Mouse (Mus musculus) CH12.LX (cell line): ENCODE measurements around the gene Vwc2l. TPM values are rescaled to one million over a fixed set of nuclear protein-coding genes. Genes with fewer than 3 reads are reported as not detected.

Source experiments
- DNase-seq: peaks from one replicate; pipeline ENCODE4 v3.0.0-alpha.2; 2013; ENCODE audit errors: extremely low read depth
- H3K27ac ChIP-seq: 2 replicates; pipeline ENCODE4 v1.5.1; 2012; ENCODE audit warnings: low read depth, mild to moderate bottlenecking, control low read depth, moderate library complexity; ENCODE audit not compliant: insufficient read depth
- H3K27me3 ChIP-seq: replicated peaks from 2 replicates; pipeline ENCODE3; 2012; ENCODE audit warnings: inconsistent platforms
- H3K36me3 ChIP-seq, 2 experiments: replicated peaks in 1 of 2; 2 replicates each; pipeline versions ENCODE3 to v1.6.1; 2012; ENCODE audit warnings: inconsistent platforms in 1 of 2, low read length in 1 of 2, mild to moderate bottlenecking in 1 of 2, mixed read lengths in 1 of 2, moderate library complexity in 1 of 2; ENCODE audit not compliant: control insufficient read depth in 1 of 2, insufficient read depth in 1 of 2
- H3K4me1 ChIP-seq, 2 experiments: 2 replicates each; pipeline ENCODE4 v1.6.1; 2012; ENCODE audit warnings: inconsistent platforms in 1 of 2, moderate library complexity in 1 of 2; ENCODE audit not compliant: insufficient read depth in 2 of 2, control insufficient read depth in 1 of 2
- H3K4me2 ChIP-seq: 2 replicates; pipeline ENCODE4 v1.6.1; 2012; ENCODE audit warnings: low read depth, mild to moderate bottlenecking, control low read depth; ENCODE audit not compliant: poor library complexity, insufficient read depth, severe bottlenecking
- H3K4me3 ChIP-seq, 3 experiments: fragments of 150-350 bp in 1 of 3; sonication (generic) in 1 of 3; replicated peaks in 1 of 3; 2 replicates each; pipeline versions ENCODE3 to v1.5.1; 2011 to 2012; ENCODE audit warnings: low read depth in 2 of 3, low read length in 2 of 3, mild to moderate bottlenecking in 2 of 3, moderate library complexity in 2 of 3, control low read depth in 1 of 3, improper control_type of control experiment in 1 of 3, inconsistent platforms in 1 of 3, mixed read lengths in 1 of 3; ENCODE audit not compliant: poor library complexity in 1 of 3
- H3K79me2 ChIP-seq: replicated peaks from 2 replicates; pipeline ENCODE4 v1.6.1; 2012; ENCODE audit warnings: mild to moderate bottlenecking, moderate library complexity; ENCODE audit not compliant: control insufficient read depth, poor library complexity, insufficient read depth, severe bottlenecking; ENCODE audit errors: extremely low read depth
- H3K9ac ChIP-seq: 2 replicates; pipeline ENCODE4 v1.6.1; 2012; ENCODE audit warnings: low read depth, mild to moderate bottlenecking, control low read depth, moderate library complexity; ENCODE audit not compliant: insufficient read depth
- H3K9me3 ChIP-seq: replicated peaks from 2 replicates; pipeline ENCODE3; 2012; ENCODE audit warnings: low read length, inconsistent platforms, mixed read lengths
- CHD1 ChIP-seq: IDR thresholded peaks from 2 replicates; pipeline ENCODE4 v1.6.1; 2012; ENCODE audit warnings: low read depth, low read length, improper control_type of control experiment, inconsistent platforms
- ELF1 ChIP-seq: IDR thresholded peaks from 2 replicates; pipeline ENCODE4 v1.6.1; 2014; ENCODE audit warnings: low read depth, mild to moderate bottlenecking, inconsistent platforms, low read length, improper control_type of control experiment
- ETS1 ChIP-seq: conservative IDR thresholded peaks from 2 replicates; pipeline ENCODE4 v1.6.1; 2012; ENCODE audit warnings: low read depth, mild to moderate bottlenecking, inconsistent platforms, low read length, improper control_type of control experiment, moderate library complexity
- KAT2A ChIP-seq: IDR thresholded peaks from 2 replicates; pipeline ENCODE4 v1.6.1; 2012; ENCODE audit warnings: low read length, improper control_type of control experiment, inconsistent platforms; ENCODE audit not compliant: insufficient replicate concordance
- MYC ChIP-seq: IDR thresholded peaks from 2 replicates; pipeline ENCODE4 v1.6.1; 2011; ENCODE audit warnings: low read depth, mild to moderate bottlenecking, improper control_type of control experiment, low read length
- NELFE ChIP-seq: IDR thresholded peaks from 2 replicates; pipeline ENCODE4 v1.6.1; 2011; ENCODE audit warnings: low read depth, low read length, improper control_type of control experiment
- NRF1 ChIP-seq: IDR thresholded peaks from 2 replicates; pipeline ENCODE4 v1.6.1; 2014; ENCODE audit warnings: low read depth, mild to moderate bottlenecking, inconsistent platforms, low read length, improper control_type of control experiment, moderate library complexity
- RCOR1 ChIP-seq: conservative IDR thresholded peaks from 2 replicates; pipeline ENCODE4 v1.6.1; 2012; ENCODE audit warnings: low read depth, mild to moderate bottlenecking, inconsistent platforms, low read length, improper control_type of control experiment
- UBTF ChIP-seq: IDR thresholded peaks from 2 replicates; pipeline ENCODE4 v1.6.1; 2012; ENCODE audit warnings: low read depth, mild to moderate bottlenecking, inconsistent platforms, low read length, improper control_type of control experiment, moderate library complexity
- ZC3H11A ChIP-seq: IDR thresholded peaks from 2 replicates; pipeline ENCODE4 v1.6.1; 2012; ENCODE audit warnings: low read depth, mild to moderate bottlenecking, inconsistent platforms, low read length, improper control_type of control experiment
- ZMIZ1 ChIP-seq: IDR thresholded peaks from 2 replicates; pipeline ENCODE4 v1.6.1; 2012; ENCODE audit warnings: low read depth, mild to moderate bottlenecking, inconsistent platforms, low read length, improper control_type of control experiment
- dilution Hi-C: fragments of 300-500 bp; cut with MboI; formaldehyde crosslinking; loops from 2 replicates; pipeline ENCODE4 v1.14.3; 2020; ENCODE audit warnings: low sequenced_read_pairs; ENCODE audit not compliant: extremely low pct_unique_long_range_greater_than_20kb, extremely low pct_ligation_motif_present
- in situ Hi-C: fragments of 300-500 bp; cut with MboI; formaldehyde crosslinking; loops from 3 replicates; pipeline ENCODE4 v1.14.3; 2019; ENCODE audit warnings: low sequenced_read_pairs, low pct_ligation_motif_present, low pct_unique_long_range_greater_than_20kb, mixed read lengths
- polyA plus RNA-seq: library from polyadenylated mRNA; unstranded; fragments of >175 nt; gene quantifications from 2 replicates; pipeline ENCODE4 v1.2.1, GENCODE M21; 2012; ENCODE audit warnings: low read depth; ENCODE audit not compliant: insufficient read length
- total RNA-seq, 2 experiments: library from RNA; depleted of rRNA; stranded (reverse); fragments of 300-350 nt in 1 of 2; fragments of >200 nt in 1 of 2; gene quantifications; 2 replicates each; pipeline ENCODE4 v1.2.3; 2012 to 2014

Vwc2l gene
- total and polyA plus RNA-seq, 3 experiments: not detected

GRCm38 (mm10) chr1:70866137-70866536, 140.6 kb downstream of the Vwc2l start:
- dilution Hi-C loops (no loop called here), in situ Hi-C loops (no loop called here)
- H3K4me1 ChIP-seq: no peaks in the 10 kb centered on the region; a peak in 1 of 4 replicates
- H3K9ac ChIP-seq: no peak overlapping the region
- no peak overlapping the region for H3K27ac ChIP-seq
- H3K36me3 ChIP-seq: no peaks in the 10 kb centered on the region
- no peaks in the 10 kb centered on the region for H3K9me3 ChIP-seq
- TF ChIP-seq MYC (no peak), KAT2A (no peak), NELFE (no peak), ZC3H11A (no peak), ELF1 (no peak), NRF1 (no peak), ZMIZ1 (no peak)
- no peaks in the 10 kb centered on the region for H3K79me2 ChIP-seq
- H3K4me3 ChIP-seq: no peak overlapping the region
- H3K27me3 ChIP-seq: no peaks in the 10 kb centered on the region
- DNase-seq: no peak
- H3K4me2 ChIP-seq: no peak overlapping the region

- Histone ChIP-seq H3K4me3 (no peak overlapping the region), H3K27me3 (no peaks in the 10 kb centered on the region), H3K4me2 (no peak overlapping the region; the same call in 1 of the 2 replicates), H3K79me2 (no peaks in the 10 kb centered on the region), H3K9me3 (no peaks in the 10 kb centered on the region), H3K9ac (no peak overlapping the region), H3K36me3 (no peaks in the 10 kb centered on the region), H3K27ac (no peak overlapping the region), H3K4me1 (no peaks in the 10 kb centered on the region)
- TF ChIP-seq MYC: no peak
- no peak for TF ChIP-seq CHD1
- no peak for TF ChIP-seq ETS1
- no peak for DNase-seq
- dilution Hi-C loops (no loop called here), in situ Hi-C loops (no loop called here)
Observed at GRCm38 (mm10) chr1:70880496-70880895, 155.0 kb downstream of the Vwc2l start.

GRCm38 (mm10) chr1:70881269-70881668, 155.8 kb downstream of the Vwc2l start:
- no peaks in the 10 kb centered on the region for H3K27me3 ChIP-seq
- no peak overlapping the region for H3K27ac ChIP-seq
- no peaks in the 10 kb centered on the region for H3K36me3 ChIP-seq
- no peak overlapping the region for H3K9ac ChIP-seq
- no peak for DNase-seq
- H3K4me3 ChIP-seq: no peak overlapping the region
- no peaks in the 10 kb centered on the region for H3K4me1 ChIP-seq
- H3K4me2 ChIP-seq: no peak overlapping the region
- no peaks in the 10 kb centered on the region for H3K79me2 ChIP-seq
- dilution Hi-C loops (no loop called here), in situ Hi-C loops (no loop called here)
- H3K9me3 ChIP-seq: no peaks in the 10 kb centered on the region
- TF ChIP-seq RCOR1: no peak
- TF ChIP-seq UBTF: no peak
